Mouse (Mus musculus): ENCODE results near the gene Syt12.

Gene Syt12

GRCm38 (mm10) chr19:4447445-4447844, 29.8 kb downstream of the Syt12 start:
- DNase-seq (ENCODE audit: low read depth in 2 of 2, low spot score in 2 of 2), result no peak

GRCm38 (mm10) chr19:4446661-4447420, 30.4 kb downstream of the Syt12 start:
- DNase-seq (ENCODE audit: low read depth in 2 of 2, low spot score in 2 of 2), result no peak

DNA sequence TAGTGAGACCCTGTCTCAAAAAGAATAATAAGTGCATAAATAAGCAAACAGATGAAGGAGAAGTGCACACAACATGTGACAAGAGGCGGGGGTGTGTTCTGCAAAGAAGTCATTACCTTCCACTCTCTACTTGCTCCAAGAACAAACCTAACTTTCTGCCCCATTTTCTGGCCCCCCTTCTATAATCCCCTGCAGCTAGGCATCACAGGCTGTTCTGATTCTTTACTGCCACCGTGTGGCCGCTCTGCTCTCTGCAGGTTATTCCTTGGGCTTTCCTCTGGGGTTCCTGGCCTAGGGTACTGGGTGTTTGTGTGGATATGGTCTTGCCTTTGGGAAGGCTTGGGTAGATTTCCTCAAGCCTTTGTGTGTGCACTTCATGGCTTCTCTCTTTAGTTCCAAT, 34.8 kb downstream of the Syt12 start:
- peak; percentile 55 to 67 for DNase-seq (ENCODE audit: low read depth in 2 of 2, low spot score in 2 of 2)

GRCm38 (mm10) chr19:4441621-4442161, 35.6 kb downstream of the Syt12 start:
- no peak for DNase-seq (ENCODE audit: low read depth in 2 of 2, low spot score in 2 of 2)

GRCm38 (mm10) chr19:4441090-4441591, 36.1 kb downstream of the Syt12 start:
- DNase-seq (ENCODE audit: low read depth in 2 of 2, low spot score in 2 of 2), result peak; percentile 57 to 77

DNA sequence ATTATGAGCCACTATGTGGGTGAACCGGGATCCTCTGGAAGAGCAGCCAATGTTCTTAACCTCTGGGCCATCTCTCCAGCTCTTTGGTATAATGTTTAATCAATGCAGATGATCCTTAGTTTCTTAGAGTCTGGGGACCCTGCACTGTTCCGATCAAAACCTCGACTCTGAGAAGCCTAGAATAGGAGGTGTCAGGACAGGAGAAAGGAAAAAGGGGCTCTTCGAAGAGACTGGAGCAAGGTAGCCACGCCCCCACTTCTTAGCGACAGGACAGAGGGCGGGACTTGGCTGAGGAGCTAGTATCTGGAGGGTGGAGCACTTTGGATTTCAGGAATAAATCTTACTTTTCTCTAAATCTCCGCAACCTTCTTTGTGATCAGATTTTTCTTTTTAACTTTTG, 37.0 kb downstream of the Syt12 start:
- no peak for DNase-seq (ENCODE audit: low read depth in 2 of 2, low spot score in 2 of 2)

- no peak for DNase-seq (ENCODE audit: low read depth in 2 of 2, low spot score in 2 of 2)
These were observed 38.0 kb downstream of the Syt12 start, which contains the start of gene Rhod for GRCm38 (mm10) chr19:4439161-4439801. Gene Rhod, minus strand, starts transcription at chr19:4439432.

DNA sequence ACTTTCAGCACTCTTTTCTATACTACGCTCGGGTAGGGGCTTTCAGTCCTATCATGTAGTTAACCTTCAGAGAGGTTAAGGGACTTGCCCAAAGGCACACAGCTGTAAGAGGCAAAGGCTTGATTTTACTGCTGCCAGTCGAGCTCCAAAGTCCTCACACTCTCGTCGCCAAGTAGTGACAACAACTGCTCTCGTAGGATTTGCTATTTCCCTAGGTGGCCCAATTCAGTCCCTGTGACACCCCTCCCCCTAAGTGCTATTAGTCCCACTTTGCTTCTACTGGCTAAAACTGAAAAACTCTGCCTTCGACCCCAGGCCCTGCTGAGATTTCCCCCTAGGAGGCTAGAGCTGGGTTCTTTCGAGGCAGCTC, 38.5 kb downstream of the Syt12 start:
- no peak for DNase-seq (ENCODE audit: low read depth in 2 of 2, low spot score in 2 of 2)

DNA sequence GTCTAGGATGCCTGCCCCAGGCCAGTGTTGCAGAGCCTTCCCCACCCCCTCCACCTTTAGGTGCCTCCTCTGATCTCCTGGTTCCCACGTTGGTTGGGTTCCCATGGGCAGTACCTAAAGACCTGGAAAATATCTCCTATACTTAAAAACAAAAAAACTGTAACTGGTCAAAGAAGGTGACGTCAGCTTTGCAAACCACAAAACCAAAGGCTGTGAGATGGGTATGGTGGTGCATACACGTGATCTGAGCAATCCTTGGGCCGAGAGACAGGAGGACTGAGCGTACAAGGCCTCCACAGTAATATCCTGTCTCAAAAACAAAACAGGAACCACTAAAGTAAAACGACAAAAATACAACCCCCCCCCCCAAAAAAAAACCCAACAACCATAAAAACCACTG, 39.4 kb downstream of the Syt12 start:
- DNase-seq (ENCODE audit: low read depth in 2 of 2, low spot score in 2 of 2), result no peak

DNA sequence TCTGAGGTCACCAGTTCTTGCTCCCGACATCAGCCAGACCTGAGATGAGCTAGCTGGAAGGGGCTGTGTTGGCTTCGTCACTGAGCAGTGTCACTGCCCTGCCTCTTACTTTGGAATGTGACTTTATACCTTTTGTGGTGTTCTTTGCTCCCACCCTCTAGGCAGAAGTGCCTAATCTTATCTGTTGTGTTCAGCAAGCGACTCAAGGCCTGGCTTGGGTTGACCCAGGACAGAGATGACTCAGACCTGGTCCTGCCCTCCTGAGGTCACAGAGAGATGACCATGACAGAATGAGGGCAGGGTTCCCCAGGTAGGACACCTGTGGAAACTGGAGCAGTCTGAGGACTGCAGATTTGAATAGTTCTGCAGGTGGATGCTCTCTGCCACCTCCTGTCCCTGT, 41.0 kb downstream of the Syt12 start:
- DNase-seq (ENCODE audit: low read depth in 2 of 2, low spot score in 2 of 2), result no peak

DNA sequence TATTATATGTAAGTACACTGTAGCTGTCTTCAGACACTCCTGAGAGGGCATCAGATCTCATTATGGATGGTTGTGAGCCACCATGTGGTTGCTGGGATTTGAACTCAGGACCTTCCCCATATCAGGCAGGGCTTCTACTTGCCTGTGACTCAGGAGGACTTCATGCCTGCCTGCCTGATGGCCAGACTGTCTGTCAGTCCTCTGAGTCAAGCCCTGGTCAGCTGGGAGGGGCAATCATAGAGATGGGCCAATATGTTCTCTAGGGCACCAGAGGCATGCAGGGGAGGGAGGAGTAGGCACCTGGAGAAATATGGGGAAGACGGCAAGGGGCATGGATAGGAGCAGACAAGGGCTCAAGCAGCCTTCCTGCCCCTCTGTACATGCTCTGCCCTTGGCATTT, 42.2 kb downstream of the Syt12 start:
- no peak for DNase-seq (ENCODE audit: low read depth in 2 of 2, low spot score in 2 of 2)

GRCm38 (mm10) chr19:4433756-4434155, 43.5 kb downstream of the Syt12 start:
- DNase-seq (ENCODE audit: low read depth in 2 of 2, low spot score in 2 of 2), result no peak

- DNase-seq (ENCODE audit: low read depth in 2 of 2, low spot score in 2 of 2), result no peak
These were observed 47.1 kb downstream of the Syt12 start for GRCm38 (mm10) chr19:4430091-4430620.

GRCm38 (mm10) chr19:4425610-4426366, 51.5 kb downstream of the Syt12 start:
- peak in 1 of 2 experiments; percentile 27 for DNase-seq (ENCODE audit: low read depth in 2 of 2, low spot score in 2 of 2)

DNA sequence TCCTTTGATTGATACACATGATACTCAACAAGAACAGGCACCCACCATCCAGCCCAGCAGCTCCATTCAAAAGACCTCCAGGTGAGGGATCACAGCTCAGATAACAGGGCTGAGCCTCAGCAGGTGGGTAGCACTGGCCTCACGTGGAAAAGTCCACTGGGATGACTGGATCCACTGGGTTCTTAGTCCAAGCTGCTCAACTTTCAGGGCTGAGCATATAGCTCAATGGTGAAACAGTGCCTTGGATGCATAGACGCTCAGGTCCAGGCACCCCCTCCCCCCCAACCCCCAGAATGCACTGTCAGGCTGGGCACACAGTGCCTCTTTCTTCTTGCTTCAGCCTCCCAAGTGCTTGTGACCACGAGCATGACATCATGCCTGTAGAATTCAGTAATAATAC, 54.2 kb downstream of the Syt12 start:
- no peak for DNase-seq (ENCODE audit: low read depth in 2 of 2, low spot score in 2 of 2)

GRCm38 (mm10) chr19:4422581-4422980, 54.7 kb downstream of the Syt12 start:
- DNase-seq (ENCODE audit: low read depth in 2 of 2, low spot score in 2 of 2), result no peak

GRCm38 (mm10) chr19:4420153-4420910, 56.9 kb downstream of the Syt12 start:
- DNase-seq (ENCODE audit: low read depth in 2 of 2, low spot score in 2 of 2), result no peak

DNA sequence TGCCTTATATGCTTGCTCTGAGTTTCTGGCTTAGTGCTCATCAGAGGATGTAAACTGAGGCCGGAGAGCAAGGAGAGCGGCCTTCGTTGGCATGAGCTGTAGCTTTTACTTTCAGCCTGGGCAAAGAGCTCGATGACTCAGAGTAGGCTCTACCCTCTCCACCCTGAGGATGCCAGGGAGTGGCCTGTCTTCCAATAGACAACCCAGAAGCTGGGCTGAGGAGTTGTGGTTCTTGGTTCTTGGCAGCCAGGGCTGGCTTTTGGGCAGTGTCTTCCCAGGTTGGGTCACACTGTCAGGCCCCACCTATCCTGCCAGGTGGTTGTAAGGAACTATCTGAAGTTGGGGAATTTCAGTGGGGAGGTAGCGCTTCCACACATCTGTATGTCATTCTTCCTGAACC, 57.5 kb downstream of the Syt12 start:
- DNase-seq (ENCODE audit: low read depth in 2 of 2, low spot score in 2 of 2), result no peak

DNA sequence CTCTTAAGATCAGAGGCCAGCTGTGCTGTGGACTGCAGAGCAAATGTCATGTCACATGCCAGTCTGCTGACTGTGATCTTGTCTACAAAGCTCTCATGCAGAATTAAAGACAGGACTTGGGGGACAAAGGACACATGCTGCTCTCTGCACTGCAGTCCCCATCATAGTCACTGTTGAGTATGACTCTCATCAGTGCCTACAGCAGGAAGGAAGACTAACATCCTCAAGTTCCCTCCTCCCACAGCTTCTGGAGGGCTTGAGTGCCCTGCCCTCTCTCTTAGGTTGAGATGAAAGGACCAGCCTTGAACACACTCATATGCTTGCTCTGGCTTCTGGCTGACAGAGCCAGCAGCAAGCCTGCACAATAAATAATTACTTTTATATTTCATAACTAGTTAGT, 59.5 kb downstream of the Syt12 start:
- no peak for DNase-seq (ENCODE audit: low read depth in 2 of 2, low spot score in 2 of 2)

GRCm38 (mm10) chr19:4417183-4417582, 60.1 kb downstream of the Syt12 start:
- DNase-seq (ENCODE audit: low read depth in 2 of 2, low spot score in 2 of 2), result peak; percentile 54 to 62

- no peak for DNase-seq (ENCODE audit: low read depth in 2 of 2, low spot score in 2 of 2)
These were observed 62.6 kb downstream of the Syt12 start for GRCm38 (mm10) chr19:4414631-4415030.

Data from CD8-positive naive resting alpha-beta T cell, adult 2 months (primary cell).